Mouse (Mus musculus) hindbrain, embryonic 12.5 days (tissue): Measurements from ENCODE around the gene Rtn4rl2. TPM values are rescaled to one million over a fixed set of nuclear protein-coding genes. Genes with fewer than 3 reads are reported as not detected.

Experiments
- microRNA-seq: library from miRNA; unstranded; fragments of <30 nt; microRNA quantifications from one replicate; pipeline ENCODE4, GENCODE M21; 2017
- polyA plus RNA-seq: library from polyadenylated mRNA; unstranded; fragments of >200 nt; fragmentation: Nextera tagmentation; extraction: Ambion mirVana; gene quantifications from 2 replicates; pipeline ENCODE4 v1.2.1, GENCODE M21; 2016

Rtn4rl2 gene
- polyA plus RNA-seq, 1 experiment from 2014 or later: 5.2 TPM

Small RNAs within 50 kb of the gene (microRNA-seq; reads per million reads assigned to microRNA genes)
- not detected for gene Gm24332

Other genes with a start within 250 kb of the Rtn4rl2 start
- gene Ctnnd1, start 235.9 kb downstream of the Rtn4rl2 start, polyA plus RNA-seq: 52.8 and 62.7 TPM in 2 replicates
- 0.32 and 0.48 TPM in 2 replicates for gene Btbd18, start 227.6 kb downstream of the Rtn4rl2 start, polyA plus RNA-seq
- 281 and 304 TPM in 2 replicates for gene Selenoh, start 215.9 kb downstream of the Rtn4rl2 start, polyA plus RNA-seq
- not detected in 2 replicates for gene Gm28635, start 208.7 kb downstream of the Rtn4rl2 start, polyA plus RNA-seq
- 49.3 and 50.0 TPM in 2 replicates for gene Med19, start 208.3 kb downstream of the Rtn4rl2 start, polyA plus RNA-seq
- 172 and 181 TPM in 2 replicates for gene Tmx2, start 207.6 kb downstream of the Rtn4rl2 start, polyA plus RNA-seq
- gene Zdhhc5, start 171.5 kb downstream of the Rtn4rl2 start, polyA plus RNA-seq: 30.0 and 33.8 TPM in 2 replicates
- gene Clp1, start 159.4 kb downstream of the Rtn4rl2 start, polyA plus RNA-seq: 35.0 and 37.0 TPM in 2 replicates
- gene Ypel4, start 152.7 kb downstream of the Rtn4rl2 start, polyA plus RNA-seq: 21.0 and 22.4 TPM in 2 replicates
- 9.7 and 10.9 TPM in 2 replicates for gene Gm19426, start 143.1 kb downstream of the Rtn4rl2 start, polyA plus RNA-seq
- 35.4 and 43.2 TPM in 2 replicates for gene Serping1, start 111.3 kb downstream of the Rtn4rl2 start, polyA plus RNA-seq
- gene Ube2l6, start 87.9 kb downstream of the Rtn4rl2 start, polyA plus RNA-seq: 32.9 and 34.0 TPM in 2 replicates
- gene Smtnl1, start 64.1 kb downstream of the Rtn4rl2 start, polyA plus RNA-seq: 0.13 TPM in 1 of 2 replicates, not detected in the other
- 35.0 and 35.8 TPM in 2 replicates for gene Timm10, start 59.7 kb downstream of the Rtn4rl2 start, polyA plus RNA-seq
- 9.1 and 12.0 TPM in 2 replicates for gene Slc43a1, start 47.9 kb downstream of the Rtn4rl2 start, polyA plus RNA-seq
- gene Slc43a3, start 49.9 kb upstream of the Rtn4rl2 start, polyA plus RNA-seq: 20.7 and 21.2 TPM in 2 replicates
- gene Prg2, start 93.8 kb upstream of the Rtn4rl2 start, polyA plus RNA-seq: 0.26 TPM in 1 of 2 replicates, not detected in the other
- gene Prg3, start 101.5 kb upstream of the Rtn4rl2 start, polyA plus RNA-seq: not detected in 2 replicates
- 239 and 240 TPM in 2 replicates for gene Ssrp1, start 150.5 kb upstream of the Rtn4rl2 start, polyA plus RNA-seq
- 18.1 and 23.7 TPM in 2 replicates for gene P2rx3, start 150.8 kb upstream of the Rtn4rl2 start, polyA plus RNA-seq
- 42.2 and 46.7 TPM in 2 replicates for gene Tnks1bp1, start 161.3 kb upstream of the Rtn4rl2 start, polyA plus RNA-seq
- 41.5 and 48.4 TPM in 2 replicates for gene Aplnr, start 249.5 kb upstream of the Rtn4rl2 start, polyA plus RNA-seq